Mouse (Mus musculus): Measurements from ENCODE around the gene Xylb.

Gene Xylb

DNA sequence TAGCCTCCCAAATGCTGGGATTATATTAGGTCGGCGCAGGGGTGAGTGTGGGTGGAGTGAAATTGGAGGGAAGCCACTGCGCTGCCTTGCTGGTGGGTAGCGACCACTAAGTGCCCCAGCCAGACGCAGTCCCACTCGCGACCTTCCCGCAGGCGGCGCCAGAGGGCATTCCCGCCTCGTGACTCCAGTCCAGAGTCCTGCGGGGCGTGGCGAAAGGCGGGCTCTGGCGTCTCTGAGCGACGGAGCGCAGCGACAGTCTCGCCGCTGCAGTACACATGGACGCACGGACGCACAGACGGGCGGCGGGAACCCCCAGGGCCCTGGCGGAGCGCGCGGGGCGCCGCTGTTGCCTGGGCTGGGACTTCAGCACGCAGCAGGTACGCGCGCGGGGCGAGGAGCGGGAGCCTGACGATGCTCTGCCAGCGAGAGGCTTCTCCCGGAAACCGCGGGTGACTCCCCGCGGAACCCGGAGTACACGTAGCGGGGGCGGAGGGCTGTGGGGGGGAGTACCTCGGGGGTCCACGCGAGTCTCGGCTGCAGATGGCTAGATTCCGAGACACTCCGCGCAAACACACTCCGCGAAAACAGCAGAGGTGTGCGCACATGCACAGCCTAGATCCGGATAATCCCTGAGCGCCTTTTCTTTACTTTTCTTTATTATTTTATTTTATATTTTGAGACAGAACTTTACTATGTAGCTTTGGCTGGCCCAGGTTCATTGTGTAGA lies at the start of gene Xylb:
TSS of gene Xylb (plus strand) at position 51 of the 727 bp plus-strand sequence.
- peak; percentile 92 to 95 for DNase-seq

DNA sequence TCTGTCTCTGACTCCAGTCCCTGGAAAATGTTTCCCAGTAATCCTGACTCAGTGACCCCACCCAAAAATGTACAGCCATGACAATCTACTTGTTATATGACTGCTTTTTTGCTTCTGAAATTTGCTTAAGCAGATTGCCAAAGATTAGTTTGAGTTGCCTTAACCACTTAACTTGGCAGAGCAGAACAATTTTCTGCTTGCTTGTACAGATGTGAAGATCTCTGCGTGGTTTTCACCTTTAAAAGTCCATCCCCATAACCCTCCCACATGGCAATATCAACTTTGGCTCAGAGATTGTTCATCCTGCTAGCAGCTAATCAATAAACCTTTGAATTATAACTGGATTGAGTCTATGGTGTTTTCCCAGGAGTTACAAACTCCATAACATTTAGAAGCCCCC lies 48.1 kb upstream of the Xylb start:
- DNase-seq, result no peak

DNA sequence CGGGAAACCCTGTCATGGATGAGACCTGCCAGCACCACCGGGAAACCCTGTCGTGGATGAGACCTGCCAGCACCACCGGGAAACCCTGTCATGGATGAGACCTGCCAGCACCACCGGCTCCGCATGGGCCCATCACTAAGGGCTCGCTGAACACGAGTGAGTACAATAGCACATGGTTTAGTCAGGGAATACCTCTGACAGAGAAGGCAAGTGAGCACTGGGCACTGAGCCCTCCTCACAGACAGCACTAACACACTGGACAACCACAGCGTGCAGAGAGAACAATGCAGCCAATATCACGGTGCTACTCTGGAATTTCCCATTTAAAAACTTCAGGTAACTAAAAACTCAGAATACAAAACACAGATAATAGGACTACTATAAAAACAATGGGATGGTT lies 44.1 kb upstream of the Xylb start:
- no peak for DNase-seq

DNA sequence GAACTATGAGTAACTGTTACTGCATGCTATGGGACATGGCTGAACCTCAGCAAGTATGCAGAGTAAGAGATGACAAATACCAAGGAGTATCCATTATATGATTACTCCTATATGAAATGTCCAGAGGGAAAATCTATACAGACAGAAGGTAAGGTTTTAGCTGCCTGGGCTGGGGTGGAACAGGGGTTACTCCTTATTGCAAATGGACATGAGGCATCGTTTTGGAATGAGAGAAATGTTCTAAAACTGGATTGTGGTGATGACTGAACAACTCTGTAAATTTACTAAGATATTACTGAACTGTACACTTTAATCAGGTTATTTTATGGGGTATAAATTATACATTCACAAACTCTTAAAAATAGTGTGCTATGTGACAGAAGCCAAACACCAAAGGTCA lies 38.3 kb upstream of the Xylb start:
- DNase-seq, result no peak

DNA sequence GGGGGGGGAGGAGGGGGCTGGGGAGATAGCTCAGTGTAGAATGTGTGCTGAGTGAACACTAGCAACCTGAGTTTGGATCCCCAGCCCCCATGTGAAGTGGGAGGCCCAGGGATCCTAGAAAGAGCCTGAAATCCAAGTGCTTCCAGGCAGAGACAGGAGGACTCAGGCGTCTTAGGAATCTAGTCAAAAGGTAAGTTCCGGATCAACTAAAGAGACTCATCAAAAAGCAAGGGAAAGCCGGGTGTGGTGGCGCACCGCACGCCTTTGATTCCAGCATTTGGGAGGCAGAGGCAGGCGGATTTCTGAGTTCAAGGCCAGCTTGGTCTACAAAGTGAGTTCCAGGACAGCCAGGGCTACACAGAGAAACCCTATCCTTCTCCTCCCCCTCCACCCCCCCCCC lies 36.7 kb upstream of the Xylb start:
- DNase-seq, result no peak

DNA sequence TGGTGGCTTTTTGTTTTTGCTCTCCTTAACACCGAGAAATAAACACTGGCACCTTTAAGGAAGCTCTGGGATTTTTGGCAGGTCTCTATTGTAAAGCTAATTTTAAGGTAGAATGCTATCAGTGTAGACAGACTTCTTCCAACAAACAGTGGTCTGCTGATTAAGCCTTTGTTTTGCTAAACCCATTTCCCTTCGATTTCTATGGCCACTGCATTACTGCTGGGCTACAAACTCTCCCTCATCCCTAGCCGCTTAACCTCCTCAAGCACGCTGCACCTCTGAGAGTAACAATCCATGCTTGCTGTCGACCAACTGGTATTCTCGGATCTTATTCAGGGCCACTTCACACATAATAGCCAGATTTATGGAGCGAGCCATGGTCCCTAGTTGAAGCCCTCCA lies 36.2 kb upstream of the Xylb start:
- no peak for DNase-seq

DNA sequence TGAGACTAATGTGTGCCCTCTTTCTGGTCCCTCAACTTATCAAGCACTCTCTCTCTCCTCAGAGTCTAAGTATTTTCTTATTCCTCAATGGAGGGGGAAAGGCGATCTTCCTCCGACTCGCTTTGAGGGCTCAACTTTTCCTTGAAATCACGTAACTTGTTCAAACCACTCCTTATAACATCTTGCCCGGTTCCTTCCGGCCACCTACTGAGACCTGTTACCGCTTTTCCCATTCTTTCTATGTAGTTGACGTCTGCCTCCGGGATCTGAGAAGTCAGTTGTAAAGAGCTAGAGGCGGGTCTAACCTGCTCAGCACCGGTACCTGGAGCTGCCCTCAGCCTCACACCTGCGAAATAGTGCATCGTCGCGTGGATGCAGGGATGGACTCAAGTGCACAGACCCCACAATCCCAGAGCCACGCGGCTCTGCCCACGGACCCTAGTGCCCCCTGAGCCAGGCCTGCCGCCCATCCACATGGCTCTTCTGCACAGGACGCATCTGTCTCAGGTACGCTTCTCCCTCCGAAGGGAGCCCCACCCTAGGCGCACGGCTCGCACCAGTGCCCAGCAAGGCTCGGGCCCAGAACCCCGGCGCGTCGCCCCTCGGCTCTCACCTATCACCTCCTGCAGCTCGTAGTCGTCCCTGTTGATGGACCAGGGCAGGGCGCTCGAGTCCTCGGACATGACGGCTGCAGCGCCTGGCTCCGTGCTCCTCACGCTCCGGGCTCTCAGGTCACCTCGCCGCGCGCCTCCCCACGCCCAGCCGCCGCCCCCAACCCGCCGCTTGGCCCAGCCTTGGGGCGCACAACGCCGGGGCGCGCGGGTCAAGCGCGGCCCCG lies 35.6 kb upstream of the Xylb start:
- DNase-seq, result no peak

DNA sequence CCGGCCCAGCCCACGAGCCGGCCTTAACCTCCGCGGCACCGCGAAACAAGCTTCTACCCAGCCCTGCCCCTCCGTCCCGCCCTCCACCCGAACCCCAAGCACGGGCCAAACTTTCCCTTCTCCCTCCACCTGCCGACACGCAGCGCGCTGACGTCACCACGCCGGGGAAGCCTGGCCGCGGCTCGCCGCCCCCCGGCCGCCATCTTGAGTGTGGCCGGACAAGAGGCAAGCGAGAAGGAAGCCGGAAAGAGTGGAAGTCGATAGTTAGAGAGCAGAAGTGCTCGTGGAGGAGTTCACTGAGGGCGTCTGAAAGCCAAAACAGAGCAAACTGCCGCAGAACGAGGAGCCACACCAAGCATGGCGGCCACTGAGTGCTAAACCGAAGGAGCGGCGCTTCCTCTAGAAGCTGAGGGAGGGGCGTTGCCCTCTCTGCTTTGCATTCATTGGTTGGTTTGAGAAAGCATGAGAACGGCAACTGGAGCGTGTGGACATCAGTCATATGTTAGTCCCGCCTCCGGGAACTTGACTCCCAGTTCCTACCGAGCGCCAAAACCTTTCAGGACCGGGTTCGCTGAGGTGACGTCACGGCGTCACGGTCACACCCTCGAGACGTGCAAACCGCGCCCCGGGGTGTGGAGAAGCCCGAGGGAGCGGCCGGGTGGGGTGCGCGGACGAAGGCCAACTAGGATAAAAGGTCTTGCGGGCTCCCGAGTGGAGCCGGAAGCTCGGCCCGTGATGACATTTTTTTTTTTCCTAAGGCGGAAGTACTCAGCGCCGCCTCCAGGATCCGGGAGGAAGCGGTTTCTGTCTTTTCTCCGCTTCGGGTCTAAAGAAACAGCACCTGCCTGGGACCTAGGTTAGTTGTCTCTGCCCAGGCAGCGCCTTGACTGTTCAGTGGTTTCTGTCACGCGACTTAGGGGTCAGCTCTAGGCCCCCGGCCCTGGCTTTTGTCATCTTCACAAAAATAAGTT lies 34.6 kb upstream of the Xylb start, which contains the start of gene Oxsr1:
TSS of gene Oxsr1 (minus strand) at position 139 of the 971 bp plus-strand sequence.
- peak; percentile 100 for DNase-seq

DNA sequence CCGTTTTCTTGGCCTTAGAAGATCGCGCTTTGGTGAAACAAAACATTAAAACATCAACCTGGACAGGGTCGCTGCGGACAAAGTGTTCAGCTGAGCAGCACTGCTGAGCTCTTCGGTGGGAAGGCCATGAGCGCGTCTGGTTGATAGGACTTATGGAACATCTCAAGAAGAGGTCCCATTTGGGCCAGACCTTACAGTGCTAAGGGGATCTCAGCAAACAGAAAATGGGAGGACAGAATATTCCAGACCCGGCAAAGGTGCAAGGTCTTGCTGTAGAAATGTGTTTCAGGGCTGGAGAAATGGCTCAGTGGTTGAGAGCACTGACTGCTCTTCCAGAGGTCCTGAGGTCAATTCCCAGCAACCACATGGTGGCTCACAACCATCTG lies 33.9 kb upstream of the Xylb start:
- peak in 1 of 2 experiments; percentile 28 for DNase-seq

DNA sequence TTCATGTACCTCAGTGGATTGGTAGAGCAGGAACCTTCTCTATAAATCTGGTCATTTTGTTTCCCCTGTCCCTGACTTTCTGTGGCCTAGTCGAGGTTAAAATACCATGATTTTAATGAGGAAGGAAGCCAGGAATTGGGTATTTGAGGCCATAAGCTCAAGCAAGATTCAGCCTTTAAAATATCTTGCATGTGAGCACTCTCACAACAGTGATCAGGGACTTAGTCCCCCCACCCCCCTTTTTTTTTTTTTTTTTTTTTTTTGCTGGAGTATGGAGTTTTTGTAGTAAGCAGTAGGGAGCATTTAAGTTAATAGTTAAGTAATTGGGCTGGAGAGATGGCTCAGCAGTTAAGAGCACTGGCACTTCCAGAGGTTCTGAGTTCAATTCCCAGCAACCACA lies 33.1 kb upstream of the Xylb start:
- DNase-seq, result no peak

DNA sequence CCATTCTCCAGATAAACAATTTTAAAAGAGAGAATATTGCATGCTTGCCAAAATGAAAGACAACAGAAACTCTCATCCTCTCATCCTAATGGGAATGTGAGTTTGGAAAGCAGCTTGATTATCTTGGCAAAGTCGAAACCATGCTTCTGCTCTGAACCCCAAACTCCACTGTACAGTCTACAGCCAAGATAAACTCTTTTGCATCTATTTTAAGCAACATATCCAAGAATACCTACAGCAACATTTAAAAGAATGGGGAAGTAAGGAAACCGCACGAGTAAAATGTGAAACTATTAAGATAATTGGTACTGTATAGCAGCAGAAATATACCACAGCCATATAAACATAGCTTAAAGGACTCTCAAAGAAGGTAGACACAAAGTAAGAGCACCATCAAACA lies 28.7 kb upstream of the Xylb start:
- no peak for DNase-seq

DNA sequence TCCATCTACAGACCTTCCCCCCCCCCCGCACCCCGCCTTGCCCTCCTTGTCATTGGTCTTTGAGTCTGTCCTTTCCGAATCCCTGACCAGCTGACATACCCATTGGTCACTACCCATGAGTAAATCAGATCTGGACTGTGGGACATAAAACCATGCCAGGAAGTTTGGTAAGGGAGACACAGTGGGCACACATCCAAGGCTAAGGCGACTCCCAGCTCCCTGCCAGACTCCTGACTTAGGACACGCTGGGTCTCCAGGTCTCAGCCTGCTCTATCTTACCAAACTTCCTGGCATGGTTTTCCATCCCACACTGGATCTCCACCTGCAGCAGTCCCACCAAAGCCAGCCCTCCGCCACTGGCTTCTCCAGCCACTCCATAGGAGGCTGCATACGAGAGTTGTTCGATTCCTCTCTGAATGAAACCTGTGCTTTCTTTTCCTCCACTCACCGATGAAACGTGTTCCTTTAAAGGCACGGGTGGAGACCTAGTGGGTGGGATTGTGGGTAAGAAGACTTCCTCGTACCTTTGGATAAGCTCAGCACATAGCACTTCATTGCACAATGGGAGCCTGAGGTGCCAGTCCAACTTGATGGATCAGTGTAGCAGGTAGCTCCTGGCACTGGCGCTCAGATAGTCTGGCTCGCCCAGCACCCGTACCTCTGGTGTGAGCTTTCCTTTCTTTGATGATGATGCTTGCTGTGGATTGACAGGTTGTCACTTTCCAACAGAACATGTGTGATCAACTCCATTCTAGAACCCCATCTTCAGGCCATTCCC lies 26.8 kb upstream of the Xylb start:
- peak; percentile 72 to 78 for DNase-seq

DNA sequence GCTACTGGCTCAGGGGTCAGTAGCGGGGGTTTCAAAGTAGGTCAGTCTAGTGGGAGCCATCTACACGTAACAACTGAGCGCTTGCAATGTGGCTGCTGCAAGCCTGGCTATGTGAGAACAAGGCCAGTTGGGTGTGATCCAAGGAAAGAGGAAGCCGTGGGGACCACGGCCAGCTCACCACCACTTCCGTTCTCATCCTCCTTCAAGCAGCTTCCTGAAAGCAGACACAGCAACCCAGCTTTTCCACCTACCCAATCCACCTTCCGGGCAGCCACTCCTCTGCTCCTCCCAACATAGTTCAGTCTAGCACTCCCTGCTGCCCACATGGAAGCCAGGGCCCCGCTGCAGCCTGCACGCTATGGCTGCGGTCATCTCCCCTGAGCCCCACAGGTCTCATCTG lies 22.9 kb upstream of the Xylb start:
- DNase-seq, result peak; percentile 76 to 80

DNA sequence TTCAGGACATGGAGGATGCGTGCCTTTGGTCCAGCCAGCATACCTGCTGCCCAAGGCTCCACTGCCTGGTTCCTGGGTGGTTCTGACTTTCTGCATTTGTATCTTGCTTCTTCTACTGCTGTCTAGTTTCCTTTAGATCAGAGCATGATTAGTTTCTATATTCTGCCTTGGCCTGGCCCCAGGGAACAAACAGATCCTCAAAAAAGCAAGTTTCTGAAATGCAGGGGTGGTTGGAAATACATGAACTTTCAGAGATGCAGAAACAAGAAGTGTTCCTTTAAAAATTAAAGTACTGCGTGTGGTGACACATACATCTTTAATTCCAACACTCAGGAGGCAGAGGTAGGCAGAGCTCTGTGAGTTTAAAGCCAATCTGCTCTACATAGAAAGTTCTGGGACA lies 22.3 kb upstream of the Xylb start:
- no peak for DNase-seq

DNA sequence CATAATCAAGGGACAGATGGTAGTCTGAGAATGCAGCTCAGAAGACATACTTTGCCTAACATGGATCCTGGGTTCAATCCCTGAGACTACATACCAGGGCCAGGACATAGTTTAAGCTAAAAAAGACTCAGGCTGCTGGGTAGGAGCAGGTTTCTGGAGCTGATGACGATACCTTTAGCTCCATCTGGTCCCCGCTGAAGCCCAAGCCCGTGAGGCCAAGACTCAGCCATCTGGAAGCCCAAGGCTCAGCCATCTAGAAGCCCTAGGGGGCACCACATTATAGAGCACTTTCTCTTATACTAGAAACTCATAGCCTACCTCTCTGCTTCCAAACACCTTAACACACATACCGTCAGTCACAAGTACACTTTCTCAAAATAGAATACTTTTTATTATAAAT lies 21.6 kb upstream of the Xylb start:
- DNase-seq, result no peak

DNA sequence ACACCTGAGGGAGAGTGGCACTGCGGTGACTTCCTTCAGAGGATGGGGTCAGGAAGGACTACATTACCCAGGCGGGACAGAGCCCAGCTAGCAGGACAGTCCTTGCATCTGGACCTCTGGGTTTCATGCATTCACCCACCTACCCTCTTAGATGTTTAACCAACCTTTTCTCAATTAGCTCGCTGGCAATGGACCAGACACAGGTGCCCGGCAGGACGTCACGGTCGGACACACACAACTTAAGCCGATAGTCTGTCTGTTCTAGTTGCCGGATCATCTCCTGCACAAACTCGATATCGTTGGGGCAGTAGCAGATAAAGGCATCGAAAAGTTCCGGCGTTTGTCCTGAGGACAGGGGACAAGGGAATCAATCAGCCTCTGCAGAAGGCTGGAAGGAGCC lies 19.3 kb upstream of the Xylb start:
- no peak for DNase-seq

DNA sequence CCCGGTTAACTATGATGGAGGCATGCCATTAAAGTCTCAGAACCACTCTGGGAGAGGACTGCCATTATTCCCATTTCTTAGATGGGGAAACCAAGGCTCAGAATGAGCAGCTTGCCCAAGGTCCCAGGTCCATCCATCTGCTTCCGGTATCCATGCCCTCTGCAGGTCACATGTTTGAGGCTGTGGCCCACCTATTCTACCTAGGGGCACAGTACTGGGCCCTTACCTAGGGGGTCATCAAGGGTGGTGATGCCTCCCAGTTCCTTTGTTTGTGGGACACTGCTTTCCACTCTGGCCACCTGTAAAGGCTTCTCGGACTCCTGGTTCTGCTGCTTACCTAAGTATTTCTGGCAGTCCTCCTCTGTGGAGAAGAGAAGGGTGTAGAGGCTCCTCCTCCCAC lies 18.8 kb upstream of the Xylb start:
- DNase-seq, result no peak

DNA sequence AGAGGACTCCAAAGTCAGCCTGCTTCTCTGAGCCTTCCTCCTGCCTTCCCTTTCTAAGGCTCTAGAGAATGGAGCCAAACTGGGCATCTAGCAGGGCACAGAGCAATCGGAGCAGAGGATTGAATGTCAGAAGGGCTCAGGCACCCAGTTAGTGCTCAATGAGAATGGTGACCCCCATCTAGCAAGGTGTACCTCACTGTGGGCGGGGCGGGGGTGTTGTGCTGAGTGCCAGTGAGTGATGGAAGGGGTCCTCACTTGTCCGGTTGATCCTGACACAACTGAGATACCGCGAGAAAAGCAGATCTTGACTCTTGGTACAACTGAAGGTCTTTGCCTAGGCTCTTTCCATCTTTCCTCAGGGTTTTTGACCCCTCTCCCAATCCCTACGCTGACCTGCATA lies 18.1 kb upstream of the Xylb start:
- DNase-seq, result no peak

DNA sequence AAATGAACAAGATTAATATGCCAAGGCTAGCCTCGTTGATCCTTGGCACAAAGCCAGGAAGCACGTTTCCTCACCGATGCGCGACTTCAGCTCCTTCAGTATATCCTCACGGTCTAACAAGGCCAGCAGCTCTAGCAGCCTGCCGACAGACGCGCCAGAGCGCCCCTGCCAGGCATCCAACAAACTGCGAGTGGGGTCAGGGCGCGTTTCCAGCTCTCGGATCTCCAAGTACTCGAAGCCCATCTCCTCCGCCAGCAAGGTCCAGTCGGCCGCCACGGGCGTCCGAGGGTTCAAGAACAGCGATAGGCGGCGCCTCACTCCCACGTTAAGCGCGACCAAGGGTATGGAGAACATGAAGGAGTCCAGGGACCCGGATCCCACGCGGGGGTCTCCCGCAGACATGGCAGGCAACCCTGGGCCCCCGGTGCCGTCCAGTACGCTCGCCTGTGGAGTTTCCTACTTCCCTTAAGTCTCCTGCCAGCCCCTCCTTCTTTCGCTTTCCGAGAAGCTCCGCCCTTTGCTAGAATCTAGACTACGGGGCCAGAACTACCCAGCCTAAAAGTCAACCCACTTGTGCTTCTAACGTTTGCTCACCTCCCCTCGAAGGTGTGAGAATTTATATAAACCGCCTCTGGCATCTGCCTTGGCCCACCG lies 17.5 kb upstream of the Xylb start, which contains the start of gene Acaa1a:
TSS of gene Acaa1a (plus strand) at position 119 of the 654 bp plus-strand sequence.
- DNase-seq, result peak; percentile 87 to 91

DNA sequence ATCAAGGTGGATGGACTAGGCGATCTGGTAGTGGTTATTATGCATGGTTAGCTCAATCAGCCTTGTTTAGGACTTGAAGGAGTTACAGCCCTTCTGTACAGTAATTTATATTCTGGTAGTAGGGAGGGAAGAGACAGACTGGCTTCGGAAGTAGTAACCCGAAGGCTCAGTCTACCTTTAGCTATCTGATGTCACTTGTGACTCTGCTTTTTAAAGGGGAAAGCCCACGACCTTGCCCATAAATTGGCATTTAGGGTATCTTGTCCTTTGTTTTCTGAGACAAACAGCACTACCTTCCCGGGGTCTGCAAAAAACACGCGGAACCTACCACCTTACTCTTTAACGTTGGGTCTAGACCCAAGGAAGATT lies 17.0 kb upstream of the Xylb start:
- no peak for DNase-seq

All from lung, adult 18-20 months (tissue).